Mouse (Mus musculus): ENCODE data around the gene Ethe1. TPM values are rescaled to one million over a fixed set of nuclear protein-coding genes. Genes with fewer than 3 reads are reported as not detected.

The Ethe1 gene
- 48.0 TPM for polyA plus RNA-seq (2012; fragmentation: generic; extraction: Trizol)
- long read RNA-seq, experiment 1, partial matches to known transcripts: 36 of 38 reads
- long read RNA-seq, experiment 1, other reads (novel, unspliced or antisense): 2 of 38 reads
- long read RNA-seq, experiment 2, partial matches to known transcripts: 10 of 10 reads
- long read RNA-seq, experiment 2, other reads (novel, unspliced or antisense): 0 of 10 reads

- Histone ChIP-seq H3K79me2 (ENCODE audit: control insufficient read depth, insufficient read depth) (no peaks in the 10 kb centered on the region), H3ac (ENCODE audit: control insufficient read depth, insufficient read length, low read depth) (no peak within 1 kb of the TSS), H3K79me3 (ENCODE audit: low read depth) (no peaks in the 10 kb centered on the region), H3K27me3 (ENCODE audit: control insufficient read depth, insufficient read depth, insufficient read length) (no peaks in the 10 kb centered on the region), H3K4me3 (ENCODE audit: insufficient read depth, poor library complexity, severe bottlenecking) (no peak within 1 kb of the TSS), H3K36me3 (ENCODE audit: control insufficient read depth, insufficient read depth) (no peaks in the 10 kb centered on the region)
- TF ChIP-seq MAX (IDR thresholded peaks at IDR 0.05) (no peak), FOSL1 (IDR thresholded peaks at IDR 0.05; ENCODE audit: insufficient read depth, low read length, poor library complexity, severe bottlenecking) (no peak), MYOD1 (IDR thresholded peaks at IDR 0.05; ENCODE audit: control insufficient read depth, insufficient read length, low read depth) (no peak)
Observed at GRCm38 (mm10) chr7:24587330-24588105, at the start of gene Ethe1, which contains the start of gene Zfp575. Gene Ethe1, plus strand, starts transcription at chr7:24587543. Gene Zfp575, minus strand, starts transcription at chr7:24587641.

GRCm38 (mm10) chr7:24537591-24537990, 49.8 kb upstream of the Ethe1 start:
- H3K79me2 ChIP-seq (ENCODE audit: control insufficient read depth, insufficient read depth): no peaks in the 10 kb centered on the region
- H3K36me3 ChIP-seq (ENCODE audit: control insufficient read depth, insufficient read depth): no peaks in the 10 kb centered on the region
- no peaks in the 10 kb centered on the region for H3K79me3 ChIP-seq (ENCODE audit: low read depth)
- H3K4me3 ChIP-seq (ENCODE audit: insufficient read depth, poor library complexity, severe bottlenecking): no peak overlapping the region
- no peaks in the 10 kb centered on the region for H3K27me3 ChIP-seq (ENCODE audit: control insufficient read depth, insufficient read depth, insufficient read length)
- no peak overlapping the region for H3ac ChIP-seq (ENCODE audit: control insufficient read depth, insufficient read length, low read depth)
- no peak for TF ChIP-seq MYOG (IDR thresholded peaks at IDR 0.05; ENCODE audit: control insufficient read depth, extremely low read depth, insufficient read length)
- TF ChIP-seq CTCF (IDR thresholded peaks at IDR 0.05; ENCODE audit: control insufficient read depth, insufficient read depth, insufficient read length): no peak
- TF ChIP-seq MAX (IDR thresholded peaks at IDR 0.05): no peak
- TF ChIP-seq FOSL1 (IDR thresholded peaks at IDR 0.05; ENCODE audit: insufficient read depth, low read length, poor library complexity, severe bottlenecking): no peak
- TF ChIP-seq MYOD1 (IDR thresholded peaks at IDR 0.05; ENCODE audit: control insufficient read depth, insufficient read length, low read depth): no peak
- TF ChIP-seq CEBPB (IDR thresholded peaks at IDR 0.05; ENCODE audit: low read depth): no peak
- no peak for TF ChIP-seq USF1 (IDR thresholded peaks at IDR 0.05; ENCODE audit: low read depth)

GRCm38 (mm10) chr7:24538154-24538553, 49.2 kb upstream of the Ethe1 start:
- Histone ChIP-seq H3K4me3 (ENCODE audit: insufficient read depth, poor library complexity, severe bottlenecking) (no peak overlapping the region), H3K79me2 (ENCODE audit: control insufficient read depth, insufficient read depth) (no peaks in the 10 kb centered on the region), H3K79me3 (ENCODE audit: low read depth) (no peaks in the 10 kb centered on the region), H3K36me3 (ENCODE audit: control insufficient read depth, insufficient read depth) (no peaks in the 10 kb centered on the region), H3ac (ENCODE audit: control insufficient read depth, insufficient read length, low read depth) (no peak overlapping the region), H3K27me3 (ENCODE audit: control insufficient read depth, insufficient read depth, insufficient read length) (no peaks in the 10 kb centered on the region)
- TF ChIP-seq FOSL1 (IDR thresholded peaks at IDR 0.05; ENCODE audit: insufficient read depth, low read length, poor library complexity, severe bottlenecking): no peak
- no peak for TF ChIP-seq CTCF (IDR thresholded peaks at IDR 0.05; ENCODE audit: control insufficient read depth, insufficient read depth, insufficient read length)
- no peak for TF ChIP-seq MAX (IDR thresholded peaks at IDR 0.05)
- TF ChIP-seq CEBPB (IDR thresholded peaks at IDR 0.05; ENCODE audit: low read depth): no peak
- no peak for TF ChIP-seq MYOG (IDR thresholded peaks at IDR 0.05; ENCODE audit: control insufficient read depth, extremely low read depth, insufficient read length)
- TF ChIP-seq USF1 (IDR thresholded peaks at IDR 0.05; ENCODE audit: low read depth): no peak
- TF ChIP-seq MYOD1 (IDR thresholded peaks at IDR 0.05; ENCODE audit: control insufficient read depth, insufficient read length, low read depth): no peak

GRCm38 (mm10) chr7:24538701-24539100, 48.6 kb upstream of the Ethe1 start:
- H3K27me3 ChIP-seq (ENCODE audit: control insufficient read depth, insufficient read depth, insufficient read length): no peaks in the 10 kb centered on the region
- no peak overlapping the region for H3ac ChIP-seq (ENCODE audit: control insufficient read depth, insufficient read length, low read depth)
- TF ChIP-seq FOSL1 (IDR thresholded peaks at IDR 0.05; ENCODE audit: insufficient read depth, low read length, poor library complexity, severe bottlenecking) (no peak), CTCF (IDR thresholded peaks at IDR 0.05; ENCODE audit: control insufficient read depth, insufficient read depth, insufficient read length) (no peak), USF1 (IDR thresholded peaks at IDR 0.05; ENCODE audit: low read depth) (no peak), MYOG (IDR thresholded peaks at IDR 0.05; ENCODE audit: control insufficient read depth, extremely low read depth, insufficient read length) (no peak), MYOD1 (IDR thresholded peaks at IDR 0.05; ENCODE audit: control insufficient read depth, insufficient read length, low read depth) (no peak), MAX (IDR thresholded peaks at IDR 0.05) (no peak), CEBPB (IDR thresholded peaks at IDR 0.05; ENCODE audit: low read depth) (no peak)
- no peaks in the 10 kb centered on the region for H3K36me3 ChIP-seq (ENCODE audit: control insufficient read depth, insufficient read depth)
- no peaks in the 10 kb centered on the region for H3K79me3 ChIP-seq (ENCODE audit: low read depth)
- no peak overlapping the region for H3K4me3 ChIP-seq (ENCODE audit: insufficient read depth, poor library complexity, severe bottlenecking)
- H3K79me2 ChIP-seq (ENCODE audit: control insufficient read depth, insufficient read depth): no peaks in the 10 kb centered on the region

DNA sequence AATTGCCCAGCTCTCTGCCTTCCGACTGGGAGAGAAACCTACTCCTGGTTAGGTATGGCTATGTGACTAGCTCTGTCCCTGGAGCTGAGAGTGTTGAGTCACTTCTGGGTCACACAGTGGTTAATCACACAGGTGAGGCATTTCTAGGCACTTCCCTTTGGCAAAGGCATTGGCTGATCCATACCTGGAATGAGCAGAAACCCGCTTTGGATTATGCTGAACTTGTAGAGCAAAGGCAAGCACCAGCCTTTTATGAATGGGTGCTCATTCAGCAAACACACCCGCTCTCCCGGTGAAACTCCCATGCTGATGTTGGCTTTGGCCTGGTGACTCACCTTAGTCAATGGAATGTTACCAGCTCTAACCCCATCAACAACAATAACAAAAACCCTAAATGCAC, 47.7 kb upstream of the Ethe1 start:
- no peaks in the 10 kb centered on the region for H3K79me2 ChIP-seq (ENCODE audit: control insufficient read depth, insufficient read depth)
- TF ChIP-seq FOSL1 (IDR thresholded peaks at IDR 0.05; ENCODE audit: insufficient read depth, low read length, poor library complexity, severe bottlenecking) (no peak), MAX (IDR thresholded peaks at IDR 0.05) (no peak), CEBPB (IDR thresholded peaks at IDR 0.05; ENCODE audit: low read depth) (no peak), MYOG (IDR thresholded peaks at IDR 0.05; ENCODE audit: control insufficient read depth, extremely low read depth, insufficient read length) (no peak), USF1 (IDR thresholded peaks at IDR 0.05; ENCODE audit: low read depth) (no peak), MYOD1 (IDR thresholded peaks at IDR 0.05; ENCODE audit: control insufficient read depth, insufficient read length, low read depth) (no peak), CTCF (IDR thresholded peaks at IDR 0.05; ENCODE audit: control insufficient read depth, insufficient read depth, insufficient read length) (no peak)

More for the DNA sequence above, 47.7 kb upstream of the Ethe1 start:
- H3K79me3 ChIP-seq (ENCODE audit: low read depth): no peaks in the 10 kb centered on the region
- H3K36me3 ChIP-seq (ENCODE audit: control insufficient read depth, insufficient read depth): no peaks in the 10 kb centered on the region
- H3ac ChIP-seq (ENCODE audit: control insufficient read depth, insufficient read length, low read depth): no peak overlapping the region
- no peaks in the 10 kb centered on the region for H3K27me3 ChIP-seq (ENCODE audit: control insufficient read depth, insufficient read depth, insufficient read length)
- H3K4me3 ChIP-seq (ENCODE audit: insufficient read depth, poor library complexity, severe bottlenecking): no peak overlapping the region

Data from C2C12 (cell line).